Mouse (Mus musculus): ENCODE results near the gene Grhl3. TPM values are rescaled to one million over a fixed set of nuclear protein-coding genes. Genes with fewer than 3 reads are reported as not detected.

Gene Grhl3
- polyA plus RNA-seq, 1 experiment from 2014 or later, result 3.2 TPM

DNA sequence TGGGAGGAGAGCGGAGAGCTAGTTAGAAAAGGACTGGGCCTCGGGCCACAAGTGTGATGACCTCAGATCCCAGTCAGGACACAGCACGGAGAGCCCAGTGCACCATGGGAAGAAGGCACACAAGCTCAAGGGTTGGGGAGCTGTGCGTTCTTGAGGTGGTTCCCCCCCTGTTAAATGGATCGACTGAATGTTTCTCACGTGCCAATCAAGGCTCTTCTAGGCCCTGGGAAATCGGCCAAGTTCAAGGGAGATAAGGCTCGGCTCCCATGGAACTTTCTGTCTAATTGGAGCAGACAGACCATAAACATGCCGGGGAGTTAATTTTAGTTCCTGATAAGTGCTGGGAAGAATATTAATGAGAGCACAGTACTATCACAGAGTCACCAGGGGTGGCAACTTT, 8.0 kb downstream of the Grhl3 start:
- peaks cover 14% of the 10 kb centered on the region for H3K4me1 ChIP-seq (ENCODE audit: control insufficient read depth, insufficient read depth, low read length)
- H3K9me3 ChIP-seq (ENCODE audit: control insufficient read depth, low read length), result no peaks in the 10 kb centered on the region
- peaks cover 13% of the 10 kb centered on the region; the same call in 1 of the 2 replicates for H3K27me3 ChIP-seq (ENCODE audit: control insufficient read depth, insufficient read depth, low read length)
- H3K4me2 ChIP-seq, result no peak overlapping the region
- whole genome bisulfite sequencing, result 86% methylated on average over 9 of the region's 9 CpGs
- H3K27ac ChIP-seq (ENCODE audit: low read depth, low read length), result no peak overlapping the region
- DNase-seq (ENCODE audit: low spot score, missing footprints), result no peak
- H3K9ac ChIP-seq (ENCODE audit: low read length), result no peak overlapping the region
- no peaks in the 10 kb centered on the region for H3K36me3 ChIP-seq (ENCODE audit: control insufficient read depth, insufficient read depth, low read length)
- H3K4me3 ChIP-seq (ENCODE audit: low read depth, low read length), result no peak overlapping the region
- ATAC-seq (ENCODE audit: low FRiP score), result no peak

DNA sequence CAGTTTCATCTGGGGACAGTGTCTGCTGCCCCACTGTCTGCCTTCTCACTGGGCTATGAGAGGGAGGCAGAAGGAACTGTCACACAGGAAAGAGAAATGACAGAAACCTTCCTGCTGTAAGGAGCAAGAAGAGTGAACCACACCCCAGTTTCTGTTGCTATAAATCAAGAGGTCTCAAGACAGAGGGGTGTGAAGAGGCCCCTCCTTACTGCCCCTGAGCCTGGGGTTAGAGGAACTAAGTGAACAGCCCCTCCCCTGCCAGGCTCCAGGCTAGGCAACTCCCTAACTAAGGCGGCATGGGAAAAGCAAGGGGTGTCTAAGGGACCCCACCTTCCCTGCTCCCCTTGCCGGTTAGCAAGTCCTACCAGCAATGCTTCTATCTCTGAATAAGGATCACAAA, 9.6 kb downstream of the Grhl3 start:
- H3K4me3 ChIP-seq (ENCODE audit: low read depth, low read length), result no peak overlapping the region
- no peak overlapping the region for H3K27ac ChIP-seq (ENCODE audit: low read depth, low read length)
- no peaks in the 10 kb centered on the region for H3K9me3 ChIP-seq (ENCODE audit: control insufficient read depth, low read length)
- H3K4me1 ChIP-seq (ENCODE audit: control insufficient read depth, insufficient read depth, low read length), result 0 out of 2 replicates have a peak, but pooled peaks cover 3% of the 10 kb centered on the region
- no peaks in the 10 kb centered on the region for H3K36me3 ChIP-seq (ENCODE audit: control insufficient read depth, insufficient read depth, low read length)
- WGBS, result 61% methylated on average over 2 of the region's 2 CpGs
- H3K4me2 ChIP-seq, result no peak overlapping the region
- DNase-seq (ENCODE audit: low spot score, missing footprints) (no peak), ATAC-seq (ENCODE audit: low FRiP score) (no peak)
- H3K9ac ChIP-seq (ENCODE audit: low read length), result no peak overlapping the region
- H3K27me3 ChIP-seq (ENCODE audit: control insufficient read depth, insufficient read depth, low read length), result peaks cover 8% of the 10 kb centered on the region; the same call in 1 of the 2 replicates

DNA sequence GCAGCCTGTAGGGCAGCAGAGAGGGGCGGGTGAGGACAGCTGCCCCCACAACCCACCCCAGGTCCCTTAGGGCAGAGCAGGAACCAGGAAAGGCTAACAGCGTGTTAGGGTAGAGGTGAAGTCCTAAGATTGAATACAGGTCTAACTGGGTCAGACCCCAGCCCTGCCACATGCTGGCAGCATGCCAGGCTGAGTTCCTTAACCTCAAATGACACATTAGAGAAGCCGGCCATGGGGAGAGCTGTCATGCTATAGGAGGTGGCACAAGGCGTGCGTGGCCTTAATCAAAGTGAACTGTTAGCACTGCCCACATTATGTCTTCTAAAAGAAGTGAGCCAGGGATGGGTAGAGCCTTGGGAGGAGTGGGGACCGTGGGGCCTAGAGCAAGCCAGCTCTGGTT, 24.1 kb downstream of the Grhl3 start:
- H3K4me1 ChIP-seq (ENCODE audit: control insufficient read depth, insufficient read depth, low read length), result peaks cover 40% of the 10 kb centered on the region
- no peak overlapping the region for H3K9ac ChIP-seq (ENCODE audit: low read length)
- 79% methylated on average over 6 of the region's 6 CpGs for WGBS
- no peaks in the 10 kb centered on the region for H3K9me3 ChIP-seq (ENCODE audit: control insufficient read depth, low read length)
- H3K27me3 ChIP-seq (ENCODE audit: control insufficient read depth, insufficient read depth, low read length), result no peaks in the 10 kb centered on the region
- no peak overlapping the region for H3K4me3 ChIP-seq (ENCODE audit: low read depth, low read length)
- no peaks in the 10 kb centered on the region for H3K36me3 ChIP-seq (ENCODE audit: control insufficient read depth, insufficient read depth, low read length)
- no peak overlapping the region for H3K4me2 ChIP-seq
- H3K27ac ChIP-seq (ENCODE audit: low read depth, low read length), result no peak overlapping the region
- ATAC-seq (ENCODE audit: low FRiP score) (no peak), DNase-seq (ENCODE audit: low spot score, missing footprints) (no peak)

DNA sequence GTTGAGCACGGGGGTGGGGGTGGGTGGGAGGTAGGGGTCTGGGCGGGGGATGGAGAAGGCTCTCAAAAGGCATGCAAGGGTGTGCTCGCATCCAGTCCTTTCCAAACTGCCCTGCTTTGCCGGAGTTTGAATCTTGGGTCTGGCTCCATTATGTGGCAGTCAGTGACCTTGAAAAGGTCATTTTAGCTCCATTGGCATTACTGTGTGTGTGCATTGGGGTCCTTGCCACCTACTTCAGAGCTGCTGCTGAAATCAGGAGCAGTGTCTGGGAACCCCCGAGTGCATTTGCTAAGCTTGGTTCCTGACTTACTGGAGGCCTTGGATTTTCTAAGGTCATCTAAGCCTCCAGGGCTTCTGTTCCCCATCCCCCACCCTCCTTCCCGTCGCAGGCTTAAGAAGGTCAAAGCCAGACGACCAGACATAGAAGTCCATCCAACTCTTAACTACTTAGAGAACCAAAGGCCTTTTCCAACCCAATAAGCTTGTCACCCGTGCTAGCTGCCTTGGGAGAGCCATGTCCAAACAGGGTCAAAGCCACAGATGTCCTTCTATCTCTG, 24.8 kb downstream of the Grhl3 start:
- Histone ChIP-seq H3K36me3 (ENCODE audit: control insufficient read depth, insufficient read depth, low read length) (no peaks in the 10 kb centered on the region), H3K9ac (ENCODE audit: low read length) (no peak overlapping the region), H3K9me3 (ENCODE audit: control insufficient read depth, low read length) (no peaks in the 10 kb centered on the region), H3K4me1 (ENCODE audit: control insufficient read depth, insufficient read depth, low read length) (peaks cover 40% of the 10 kb centered on the region), H3K4me3 (ENCODE audit: low read depth, low read length) (no peak overlapping the region), H3K27ac (ENCODE audit: low read depth, low read length) (no peak overlapping the region), H3K27me3 (ENCODE audit: control insufficient read depth, insufficient read depth, low read length) (no peaks in the 10 kb centered on the region), H3K4me2 (no peak overlapping the region)
- DNase-seq (ENCODE audit: low spot score, missing footprints), result no peak
- no peak for ATAC-seq (ENCODE audit: low FRiP score)
- WGBS, result 22% methylated on average over 9 of the region's 9 CpGs

DNA sequence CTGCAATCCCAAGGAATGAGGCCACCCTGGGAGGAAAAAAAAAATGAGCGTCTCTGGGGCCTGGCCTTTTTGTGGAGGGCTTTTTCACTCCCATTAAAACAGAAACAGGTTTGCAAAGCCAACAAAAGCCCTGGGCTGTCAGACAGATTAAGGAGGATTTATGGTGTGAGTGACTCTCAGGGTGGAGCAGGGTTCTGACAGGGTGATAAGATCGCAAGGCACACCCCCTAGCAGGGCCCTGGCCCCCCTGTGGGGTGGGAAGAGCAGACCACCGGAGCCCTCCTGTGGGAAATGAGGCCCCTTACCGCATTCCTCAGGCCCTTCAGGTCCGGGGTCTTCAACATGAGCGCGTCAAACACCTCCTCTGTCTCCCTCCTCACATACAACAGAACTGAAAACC, 25.3 kb downstream of the Grhl3 start:
- H3K4me3 ChIP-seq (ENCODE audit: low read depth, low read length), result no peak overlapping the region
- no peaks in the 10 kb centered on the region for H3K9me3 ChIP-seq (ENCODE audit: control insufficient read depth, low read length)
- no peaks in the 10 kb centered on the region for H3K27me3 ChIP-seq (ENCODE audit: control insufficient read depth, insufficient read depth, low read length)
- H3K4me1 ChIP-seq (ENCODE audit: control insufficient read depth, insufficient read depth, low read length), result peaks cover 35% of the 10 kb centered on the region
- no peak overlapping the region for H3K9ac ChIP-seq (ENCODE audit: low read length)
- no peaks in the 10 kb centered on the region for H3K36me3 ChIP-seq (ENCODE audit: control insufficient read depth, insufficient read depth, low read length)
- H3K4me2 ChIP-seq, result no peak overlapping the region
- no peak for DNase-seq (ENCODE audit: low spot score, missing footprints)
- 13% methylated on average over 7 of the region's 7 CpGs for WGBS
- no peak overlapping the region for H3K27ac ChIP-seq (ENCODE audit: low read depth, low read length)
- no peak for ATAC-seq (ENCODE audit: low FRiP score)

DNA sequence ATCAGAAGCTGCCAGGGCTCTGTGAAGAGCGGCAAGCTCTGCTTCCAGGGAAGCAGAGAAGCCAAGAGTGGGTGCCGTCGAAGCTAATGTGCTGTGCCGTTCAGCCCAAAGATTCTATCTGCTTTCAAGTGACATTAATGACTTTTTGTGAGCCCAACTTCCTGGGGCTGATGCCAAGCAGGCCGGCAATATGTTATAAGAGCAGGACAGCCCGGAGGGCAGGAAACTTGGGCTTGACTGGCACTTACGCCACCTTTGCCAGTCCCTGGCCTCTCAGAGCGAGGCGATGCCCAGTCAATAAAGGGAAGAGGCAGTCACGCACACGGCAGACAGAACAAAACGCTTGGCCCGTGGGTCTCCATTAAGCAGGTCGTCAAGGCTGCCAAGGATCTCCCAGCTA, 25.9 kb downstream of the Grhl3 start:
- WGBS, result 71% methylated on average over 14 of the region's 14 CpGs
- ATAC-seq (ENCODE audit: low FRiP score), result no peak
- no peaks in the 10 kb centered on the region for H3K27me3 ChIP-seq (ENCODE audit: control insufficient read depth, insufficient read depth, low read length)

GRCm38 (mm10) chr4:135546793-135547192, 26.6 kb downstream of the Grhl3 start:
- Histone ChIP-seq H3K27me3 (ENCODE audit: control insufficient read depth, insufficient read depth, low read length) (no peaks in the 10 kb centered on the region), H3K9me3 (ENCODE audit: control insufficient read depth, low read length) (no peaks in the 10 kb centered on the region), H3K27ac (ENCODE audit: low read depth, low read length) (no peak overlapping the region), H3K9ac (ENCODE audit: low read length) (no peak overlapping the region), H3K4me1 (ENCODE audit: control insufficient read depth, insufficient read depth, low read length) (peaks cover 25% of the 10 kb centered on the region), H3K4me2 (no peak overlapping the region), H3K4me3 (ENCODE audit: low read depth, low read length) (no peak overlapping the region), H3K36me3 (ENCODE audit: control insufficient read depth, insufficient read depth, low read length) (no peaks in the 10 kb centered on the region)
- no peak for ATAC-seq (ENCODE audit: low FRiP score)
- WGBS, result 87% methylated on average over 4 of the region's 4 CpGs
- no peak for DNase-seq (ENCODE audit: low spot score, missing footprints)

More for the DNA sequence above, 25.9 kb downstream of the Grhl3 start:
- Histone ChIP-seq H3K27ac (ENCODE audit: low read depth, low read length) (no peak overlapping the region), H3K4me1 (ENCODE audit: control insufficient read depth, insufficient read depth, low read length) (peaks cover 30% of the 10 kb centered on the region), H3K9ac (ENCODE audit: low read length) (no peak overlapping the region), H3K9me3 (ENCODE audit: control insufficient read depth, low read length) (no peaks in the 10 kb centered on the region), H3K36me3 (ENCODE audit: control insufficient read depth, insufficient read depth, low read length) (no peaks in the 10 kb centered on the region), H3K4me2 (no peak overlapping the region), H3K4me3 (ENCODE audit: low read depth, low read length) (no peak overlapping the region)
- DNase-seq (ENCODE audit: low spot score, missing footprints), result no peak

- H3K27ac ChIP-seq (ENCODE audit: low read depth, low read length), result no peak overlapping the region
- peaks cover 21% of the 10 kb centered on the region for H3K4me1 ChIP-seq (ENCODE audit: control insufficient read depth, insufficient read depth, low read length)
- no peaks in the 10 kb centered on the region for H3K27me3 ChIP-seq (ENCODE audit: control insufficient read depth, insufficient read depth, low read length)
- H3K4me3 ChIP-seq (ENCODE audit: low read depth, low read length), result no peak overlapping the region
- H3K9me3 ChIP-seq (ENCODE audit: control insufficient read depth, low read length), result no peaks in the 10 kb centered on the region
- H3K36me3 ChIP-seq (ENCODE audit: control insufficient read depth, insufficient read depth, low read length), result no peaks in the 10 kb centered on the region
- no peak overlapping the region for H3K9ac ChIP-seq (ENCODE audit: low read length)
- 85% methylated on average over 7 of the region's 7 CpGs for WGBS
- no peak for DNase-seq (ENCODE audit: low spot score, missing footprints)
- no peak overlapping the region for H3K4me2 ChIP-seq
- ATAC-seq (ENCODE audit: low FRiP score), result no peak
These were observed 27.4 kb downstream of the Grhl3 start for GRCm38 (mm10) chr4:135546008-135546407.

DNA sequence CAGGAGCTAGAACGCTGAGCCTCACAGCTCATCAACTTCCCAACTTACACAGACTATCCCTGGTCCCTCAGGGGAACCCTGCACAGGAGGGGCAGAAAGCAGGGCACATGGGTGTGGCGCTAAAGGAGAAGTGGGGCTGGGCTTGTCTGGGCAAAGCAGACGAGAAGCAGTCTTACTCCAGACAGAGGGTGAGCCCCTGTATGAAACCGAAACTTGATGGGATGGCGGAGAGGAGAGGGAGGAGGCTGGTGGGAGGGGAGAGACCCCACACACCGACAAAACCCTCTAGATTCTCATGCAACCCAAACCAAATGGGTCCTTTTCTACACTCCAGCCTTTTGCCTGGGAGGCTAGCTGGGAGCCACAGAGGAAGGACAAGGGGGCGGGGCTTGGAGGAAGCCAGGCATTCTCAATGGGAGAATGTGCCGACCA, 28.3 kb downstream of the Grhl3 start:
- H3K9me3 ChIP-seq (ENCODE audit: control insufficient read depth, low read length), result no peaks in the 10 kb centered on the region
- ATAC-seq (ENCODE audit: low FRiP score) (no peak), DNase-seq (ENCODE audit: low spot score, missing footprints) (peak; percentile 89)
- H3K4me3 ChIP-seq (ENCODE audit: low read depth, low read length), result no peak overlapping the region
- no peaks in the 10 kb centered on the region for H3K36me3 ChIP-seq (ENCODE audit: control insufficient read depth, insufficient read depth, low read length)
- H3K27me3 ChIP-seq (ENCODE audit: control insufficient read depth, insufficient read depth, low read length), result no peaks in the 10 kb centered on the region
- no peak overlapping the region for H3K4me2 ChIP-seq
- no peak overlapping the region for H3K9ac ChIP-seq (ENCODE audit: low read length)
- peaks cover 21% of the 10 kb centered on the region for H3K4me1 ChIP-seq (ENCODE audit: control insufficient read depth, insufficient read depth, low read length)
- WGBS, result 30% methylated on average over 8 of the region's 8 CpGs
- H3K27ac ChIP-seq (ENCODE audit: low read depth, low read length), result no peak overlapping the region

Data from midbrain, embryonic 11.5 days (tissue).